Mouse (Mus musculus): ENCODE results near the gene Dcdc2a. TPM values are rescaled to one million over a fixed set of nuclear protein-coding genes. Genes with fewer than 3 reads are reported as not detected.

The Dcdc2a gene
- total RNA-seq, 2 experiments from 2014 or later, result not detected

DNA sequence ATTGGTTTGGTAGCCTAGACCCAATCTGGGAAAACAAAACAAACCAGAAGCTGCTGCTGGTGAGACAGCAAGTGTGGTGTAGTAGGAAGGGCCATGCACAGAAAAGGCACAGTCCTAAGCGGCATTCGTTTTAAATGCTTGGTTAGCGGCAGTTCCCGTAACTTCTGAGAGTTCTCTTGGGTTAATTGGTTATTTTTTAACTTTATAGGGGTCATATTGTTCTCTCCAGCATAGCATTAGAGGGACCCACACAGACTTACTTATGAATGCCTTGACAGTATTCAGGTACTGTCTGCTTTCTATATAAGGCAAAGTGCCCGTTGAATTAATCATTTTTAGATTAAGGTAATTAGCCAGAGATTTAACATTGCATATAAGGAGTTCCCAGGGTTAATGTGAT, 35.5 kb downstream of the Dcdc2a start:
- no peak for ATAC-seq (replicated peaks; ENCODE audit: low FRiP score, poor library complexity, severe bottlenecking)

- no peak for ATAC-seq (replicated peaks; ENCODE audit: low FRiP score, poor library complexity, severe bottlenecking)
Observed at GRCm38 (mm10) chr13:25093776-25094175, 38.0 kb downstream of the Dcdc2a start.

DNA sequence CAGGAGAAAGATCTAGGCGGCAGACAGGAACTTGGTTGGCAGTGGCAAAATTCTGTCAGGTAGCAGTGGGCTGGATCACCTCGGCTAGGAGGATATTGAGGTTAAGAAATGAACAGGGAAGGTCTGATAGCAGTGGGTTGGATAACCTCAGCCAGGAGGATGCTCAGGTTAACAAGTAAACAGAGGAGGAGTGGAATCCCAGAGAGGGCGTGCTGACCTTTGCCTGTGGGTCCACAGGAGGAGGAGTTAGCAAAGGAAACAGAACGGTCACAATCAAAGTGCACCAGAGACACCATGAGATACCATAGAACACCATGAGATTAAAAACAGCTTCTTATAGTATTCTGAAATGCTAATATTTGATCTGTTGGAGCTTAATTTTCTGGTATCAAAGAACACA, 38.6 kb downstream of the Dcdc2a start:
- ATAC-seq (replicated peaks; ENCODE audit: low FRiP score, poor library complexity, severe bottlenecking), result no peak

GRCm38 (mm10) chr13:25097348-25097747, 41.5 kb downstream of the Dcdc2a start:
- ATAC-seq (replicated peaks; ENCODE audit: low FRiP score, poor library complexity, severe bottlenecking), result no peak

- ATAC-seq (replicated peaks; ENCODE audit: low FRiP score, poor library complexity, severe bottlenecking), result no peak
Observed at GRCm38 (mm10) chr13:25098578-25098977, 42.8 kb downstream of the Dcdc2a start.

GRCm38 (mm10) chr13:25099508-25099907, 43.7 kb downstream of the Dcdc2a start:
- no peak for ATAC-seq (replicated peaks; ENCODE audit: low FRiP score, poor library complexity, severe bottlenecking)

GRCm38 (mm10) chr13:25100581-25100980, 44.8 kb downstream of the Dcdc2a start:
- ATAC-seq (replicated peaks; ENCODE audit: low FRiP score, poor library complexity, severe bottlenecking), result no peak

DNA sequence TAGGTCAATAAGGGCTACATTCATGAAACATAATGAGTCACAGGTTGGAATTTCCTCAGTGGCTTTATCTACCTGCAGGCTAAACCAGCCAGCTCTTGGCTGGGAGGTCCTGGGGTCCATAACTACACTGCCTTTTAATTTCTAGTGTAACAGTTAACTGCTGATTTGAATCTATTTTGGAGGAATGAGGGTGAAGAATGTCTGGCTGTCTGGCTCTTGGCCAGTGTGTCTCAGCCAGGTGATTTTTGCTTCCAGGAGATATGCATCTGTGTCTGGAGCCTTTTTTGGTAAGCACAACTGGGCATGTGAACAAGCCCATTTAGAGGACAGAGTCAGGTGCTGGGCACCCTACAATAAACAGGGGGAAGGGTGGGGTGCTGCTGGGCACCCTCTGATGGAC, 49.9 kb downstream of the Dcdc2a start:
- no peak for ATAC-seq (replicated peaks; ENCODE audit: low FRiP score, poor library complexity, severe bottlenecking)

GRCm38 (mm10) chr13:25106740-25107139, 50.9 kb downstream of the Dcdc2a start:
- no peak for ATAC-seq (replicated peaks; ENCODE audit: low FRiP score, poor library complexity, severe bottlenecking)

DNA sequence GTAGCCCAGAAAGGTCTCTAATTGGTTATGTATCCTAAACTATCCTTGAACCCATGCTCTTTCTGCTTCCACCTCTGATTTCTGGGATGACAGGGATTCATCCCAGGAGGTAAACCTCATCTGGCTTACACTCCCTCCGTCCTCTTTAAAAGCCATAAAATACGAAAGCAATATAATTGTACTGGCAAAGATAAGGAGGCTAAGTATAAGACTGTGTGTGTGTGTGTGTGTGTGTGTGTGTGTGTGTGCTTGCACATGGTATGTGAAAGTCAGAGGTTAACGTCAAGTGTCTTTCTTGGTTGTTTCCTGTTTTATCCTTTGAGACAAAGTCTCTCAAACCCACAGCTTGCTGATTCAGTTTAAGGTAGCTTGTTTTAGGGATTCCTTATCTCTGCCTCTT, 52.5 kb downstream of the Dcdc2a start:
- ATAC-seq (replicated peaks; ENCODE audit: low FRiP score, poor library complexity, severe bottlenecking), result no peak

- no peak for ATAC-seq (replicated peaks; ENCODE audit: low FRiP score, poor library complexity, severe bottlenecking)
Observed at GRCm38 (mm10) chr13:25110592-25111095, 54.8 kb downstream of the Dcdc2a start.

- no peak for ATAC-seq (replicated peaks; ENCODE audit: low FRiP score, poor library complexity, severe bottlenecking)
Observed at GRCm38 (mm10) chr13:25115429-25115881, 59.7 kb downstream of the Dcdc2a start.

- no peak for ATAC-seq (replicated peaks; ENCODE audit: low FRiP score, poor library complexity, severe bottlenecking)
Observed at GRCm38 (mm10) chr13:25115971-25116370, 60.2 kb downstream of the Dcdc2a start.

DNA sequence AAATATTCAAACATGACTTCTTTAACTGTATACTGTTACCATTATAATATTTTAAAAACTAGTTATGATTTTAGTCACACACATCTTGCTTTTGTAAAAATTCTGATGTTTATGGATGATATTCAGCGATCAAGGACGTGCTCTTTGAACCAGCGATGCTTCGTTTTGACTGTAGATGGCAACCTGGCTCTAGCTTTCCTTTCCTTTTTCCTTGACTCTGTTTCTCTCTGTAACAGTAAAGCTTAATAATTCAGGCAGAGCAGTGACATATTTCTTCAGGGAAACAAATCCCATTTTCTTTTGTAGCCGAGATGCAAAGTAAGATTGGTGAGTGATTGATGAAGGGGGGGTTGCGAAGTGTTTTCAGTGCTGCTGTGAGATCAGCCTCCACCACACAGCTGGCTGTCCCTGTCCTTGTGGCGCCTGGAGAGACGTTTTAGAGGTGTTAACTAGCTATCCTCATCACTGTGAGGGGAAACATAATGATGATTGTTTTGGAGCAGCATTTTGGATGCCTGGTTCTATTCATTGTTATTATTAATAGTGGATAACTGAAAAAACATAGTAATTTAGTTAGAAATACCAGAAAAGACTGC, 67.0 kb downstream of the Dcdc2a start:
- ATAC-seq (replicated peaks; ENCODE audit: low FRiP score, poor library complexity, severe bottlenecking), result no peak

DNA sequence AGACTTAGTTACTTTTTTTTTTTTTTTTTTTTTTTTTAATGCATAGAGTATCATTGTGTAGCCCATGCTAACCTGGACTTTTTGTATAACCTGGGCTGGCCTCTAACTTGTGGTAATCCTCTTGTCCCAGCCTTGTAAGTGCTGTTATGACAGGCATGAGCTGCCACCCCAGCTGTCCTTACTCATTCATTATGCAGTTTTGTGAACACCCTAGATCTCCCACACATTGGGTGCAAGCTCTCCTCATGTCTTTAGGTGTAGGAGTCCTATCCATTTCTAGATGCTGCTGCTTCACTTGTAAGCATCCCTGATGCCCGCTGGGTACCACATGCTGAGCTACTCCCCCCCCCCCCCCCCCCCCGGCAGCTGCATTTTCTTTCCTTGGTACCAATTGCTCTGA, 71.4 kb downstream of the Dcdc2a start:
- no peak for ATAC-seq (replicated peaks; ENCODE audit: low FRiP score, poor library complexity, severe bottlenecking)

- no peak for ATAC-seq (replicated peaks; ENCODE audit: low FRiP score, poor library complexity, severe bottlenecking)
Observed at GRCm38 (mm10) chr13:25127806-25128205, 72.0 kb downstream of the Dcdc2a start.

DNA sequence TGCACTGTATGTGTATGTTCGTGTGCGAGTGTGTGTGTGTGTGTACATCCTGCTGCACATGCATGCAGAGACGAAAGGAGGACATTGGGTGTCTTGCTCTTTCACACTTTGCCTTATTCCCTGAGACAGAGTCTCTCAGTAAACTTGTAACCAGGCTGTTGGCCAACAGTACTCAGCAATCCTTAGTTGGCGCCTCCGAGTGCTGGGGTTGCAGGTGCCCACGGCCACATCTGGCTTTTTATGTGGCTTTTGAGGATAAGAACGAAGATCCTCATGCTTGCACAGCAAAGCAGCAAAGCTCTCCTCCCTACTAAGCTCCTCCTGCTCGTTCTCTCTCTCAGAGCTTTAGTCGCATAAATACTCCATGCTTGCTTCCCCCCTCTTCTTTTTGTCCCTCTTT, 73.0 kb downstream of the Dcdc2a start:
- no peak for ATAC-seq (replicated peaks; ENCODE audit: low FRiP score, poor library complexity, severe bottlenecking)

- ATAC-seq (replicated peaks; ENCODE audit: low FRiP score, poor library complexity, severe bottlenecking), result no peak
Observed at GRCm38 (mm10) chr13:25143066-25143465, 87.3 kb downstream of the Dcdc2a start.

GRCm38 (mm10) chr13:25144093-25144492, 88.3 kb downstream of the Dcdc2a start:
- ATAC-seq (replicated peaks; ENCODE audit: low FRiP score, poor library complexity, severe bottlenecking), result no peak

DNA sequence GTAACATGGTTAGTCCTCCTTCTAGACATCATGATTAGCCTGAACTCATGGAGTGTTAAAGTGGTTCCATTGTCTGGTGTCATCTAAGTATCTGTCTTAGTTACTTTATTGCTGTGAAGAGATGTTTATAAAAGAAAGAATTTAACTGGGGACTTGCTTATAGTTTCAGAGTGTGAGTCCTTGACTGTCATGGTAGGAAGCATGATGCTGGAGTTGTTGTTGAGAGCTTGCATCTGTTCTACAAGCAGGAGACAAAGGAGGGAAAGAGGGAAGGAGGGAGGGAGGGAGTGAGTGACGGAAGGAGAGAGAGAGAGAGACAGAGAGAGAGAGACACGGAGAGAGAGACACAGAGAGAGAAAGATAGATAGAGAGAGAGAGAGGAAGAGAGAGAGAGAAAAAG, 90.4 kb downstream of the Dcdc2a start:
- ATAC-seq (replicated peaks; ENCODE audit: low FRiP score, poor library complexity, severe bottlenecking), result no peak

- no peak for ATAC-seq (replicated peaks; ENCODE audit: low FRiP score, poor library complexity, severe bottlenecking)
Observed at GRCm38 (mm10) chr13:25150154-25150781, 94.5 kb downstream of the Dcdc2a start.

DNA sequence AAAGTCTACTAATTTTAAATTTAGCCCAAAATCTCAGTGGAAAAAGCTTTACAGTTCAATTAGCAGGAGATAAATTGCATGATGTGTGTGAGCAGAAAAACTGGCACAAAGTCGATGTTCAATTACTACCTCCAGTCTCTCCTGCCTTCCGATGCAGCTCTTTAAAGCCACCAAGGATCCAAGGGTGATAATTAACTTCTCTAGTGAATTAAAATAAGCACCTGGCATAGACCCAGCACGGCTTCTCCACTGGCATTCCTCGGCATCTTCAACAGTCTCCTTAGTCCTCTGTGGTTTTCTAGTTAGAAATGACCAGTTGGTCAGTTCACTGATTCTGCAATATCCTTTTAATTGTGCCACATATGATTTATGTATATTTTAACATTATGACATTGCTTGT, 95.1 kb downstream of the Dcdc2a start:
- no peak for ATAC-seq (replicated peaks; ENCODE audit: low FRiP score, poor library complexity, severe bottlenecking)

All from erythroblast, adult 5-6 weeks (primary cell).